Mouse (Mus musculus): ENCODE results near the gene Magi2. TPM values are rescaled to one million over a fixed set of nuclear protein-coding genes. Genes with fewer than 3 reads are reported as not detected.
A peak's percentile ranks its signal among the peaks of the same experiment; 100 is the strongest.

Magi2 gene
- polyA plus RNA-seq, 1 experiment from 2014 or later, result 20.2 TPM

- no peak for ATAC-seq (ENCODE audit: low FRiP score, low read depth)
Observed at GRCm38 (mm10) chr5:20103869-20104268, 877.0 kb downstream of the Magi2 start.

GRCm38 (mm10) chr5:20104496-20104895, 877.7 kb downstream of the Magi2 start:
- Histone ChIP-seq H3K36me3 (no peaks in the 10 kb centered on the region), H3K27me3 (no peaks in the 10 kb centered on the region), H3K4me2 (replicated peaks) (no peak overlapping the region), H3K4me1 (no peaks in the 10 kb centered on the region), H3K27ac (replicated peaks) (no peak overlapping the region), H3K4me3 (no peak overlapping the region), H3K9ac (replicated peaks) (no peak overlapping the region), H3K9me3 (no peaks in the 10 kb centered on the region)
- no peak for ATAC-seq (ENCODE audit: low FRiP score, low read depth)
- 70% methylated on average over 3 of the region's 3 CpGs for WGBS

More at GRCm38 (mm10) chr5:20103869-20104268, 877.0 kb downstream of the Magi2 start:
- H3K4me3 ChIP-seq, result no peak overlapping the region
- no peaks in the 10 kb centered on the region for H3K27me3 ChIP-seq
- no peaks in the 10 kb centered on the region for H3K4me1 ChIP-seq
- H3K9ac ChIP-seq (replicated peaks), result no peak overlapping the region
- H3K4me2 ChIP-seq (replicated peaks), result no peak overlapping the region
- no peak overlapping the region for H3K27ac ChIP-seq (replicated peaks)
- no peaks in the 10 kb centered on the region for H3K36me3 ChIP-seq
- H3K9me3 ChIP-seq, result no peaks in the 10 kb centered on the region

DNA sequence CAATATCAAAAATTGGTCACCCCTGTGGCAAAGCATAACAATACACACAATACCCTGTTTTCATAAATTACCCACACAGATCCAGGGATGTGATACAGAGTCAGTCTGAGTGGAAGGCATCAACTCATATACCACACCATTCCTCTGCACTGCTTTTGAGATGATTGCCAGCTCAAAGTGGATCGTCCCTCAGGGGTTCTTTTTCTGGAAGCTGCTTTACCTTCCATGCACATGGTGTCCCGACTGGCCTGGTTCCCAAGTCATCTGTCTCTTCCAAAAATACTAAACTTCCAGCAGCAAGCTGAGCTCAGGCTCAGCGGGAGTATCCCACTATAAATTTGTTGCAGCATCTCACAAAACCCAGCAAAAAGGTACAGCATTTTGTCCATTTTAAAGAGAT, 882.7 kb downstream of the Magi2 start:
- H3K27ac ChIP-seq (replicated peaks), result no peak overlapping the region
- ATAC-seq (ENCODE audit: low FRiP score, low read depth), result no peak
- H3K36me3 ChIP-seq, result no peaks in the 10 kb centered on the region
- WGBS, result 87% methylated on average over 3 of the region's 3 CpGs
- no peaks in the 10 kb centered on the region for H3K9me3 ChIP-seq
- no peaks in the 10 kb centered on the region for H3K4me1 ChIP-seq
- no peak overlapping the region for H3K4me2 ChIP-seq (replicated peaks)
- no peaks in the 10 kb centered on the region for H3K27me3 ChIP-seq
- H3K4me3 ChIP-seq, result no peak overlapping the region
- no peak overlapping the region for H3K9ac ChIP-seq (replicated peaks)

- no peak overlapping the region for H3K9ac ChIP-seq (replicated peaks)
- no peaks in the 10 kb centered on the region for H3K27me3 ChIP-seq
- H3K27ac ChIP-seq (replicated peaks), result no peak overlapping the region
- no peak overlapping the region for H3K4me2 ChIP-seq (replicated peaks)
- WGBS, result 83% methylated on average over 3 of the region's 3 CpGs
- H3K4me1 ChIP-seq, result no peaks in the 10 kb centered on the region
- no peaks in the 10 kb centered on the region for H3K36me3 ChIP-seq
- no peak overlapping the region for H3K4me3 ChIP-seq
- no peaks in the 10 kb centered on the region for H3K9me3 ChIP-seq
- no peak for ATAC-seq (ENCODE audit: low FRiP score, low read depth)
Observed at GRCm38 (mm10) chr5:20117156-20117555, 890.3 kb downstream of the Magi2 start.

DNA sequence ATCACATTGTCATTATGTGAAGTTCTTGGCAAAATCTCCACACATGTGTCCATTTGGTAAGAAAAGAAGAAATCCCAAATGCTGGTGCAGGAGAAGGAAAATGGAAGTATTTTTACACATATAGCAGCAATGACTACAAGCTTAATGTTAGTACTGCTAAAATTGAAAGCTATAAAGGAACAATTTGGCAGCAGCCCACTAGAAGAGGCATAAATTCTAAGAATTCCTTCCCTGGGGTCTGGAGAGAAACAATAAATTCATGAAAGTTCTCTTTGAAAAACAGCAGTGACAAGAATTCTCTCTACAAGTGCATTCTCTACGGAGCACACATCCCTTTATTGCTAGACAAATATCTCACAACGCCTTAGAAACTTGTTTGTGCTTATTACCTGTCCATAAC, 913.4 kb downstream of the Magi2 start:
- no peaks in the 10 kb centered on the region for H3K9me3 ChIP-seq
- ATAC-seq (ENCODE audit: low FRiP score, low read depth), result no peak
- no peaks in the 10 kb centered on the region for H3K36me3 ChIP-seq
- no peak overlapping the region for H3K4me3 ChIP-seq
- H3K27ac ChIP-seq (replicated peaks), result no peak overlapping the region
- no peaks in the 10 kb centered on the region for H3K27me3 ChIP-seq
- 74% methylated on average over 2 of the region's 2 CpGs for WGBS
- H3K4me2 ChIP-seq (replicated peaks), result no peak overlapping the region
- H3K4me1 ChIP-seq, result peaks cover 10% of the 10 kb centered on the region
- no peak overlapping the region for H3K9ac ChIP-seq (replicated peaks)

- Histone ChIP-seq H3K4me2 (replicated peaks) (peak overlapping the region; percentile 14; the same call in 1 of the 2 replicates), H3K9me3 (no peaks in the 10 kb centered on the region), H3K4me3 (no peak overlapping the region), H3K27me3 (no peaks in the 10 kb centered on the region), H3K9ac (replicated peaks) (no peak overlapping the region), H3K4me1 (peaks cover 10% of the 10 kb centered on the region), H3K27ac (replicated peaks) (no peak overlapping the region), H3K36me3 (no peaks in the 10 kb centered on the region)
- 38% methylated on average over 10 of the region's 10 CpGs for WGBS
- peak; percentile 77 for ATAC-seq (ENCODE audit: low FRiP score, low read depth)
Observed at GRCm38 (mm10) chr5:20140662-20141444, 914.0 kb downstream of the Magi2 start.

GRCm38 (mm10) chr5:20153359-20154125, 926.7 kb downstream of the Magi2 start:
- Histone ChIP-seq H3K4me3 (no peak overlapping the region), H3K9ac (replicated peaks) (no peak overlapping the region), H3K4me1 (peaks cover 5% of the 10 kb centered on the region; the same call in 1 of the 2 replicates), H3K4me2 (replicated peaks) (no peak overlapping the region), H3K36me3 (no peaks in the 10 kb centered on the region), H3K27me3 (no peaks in the 10 kb centered on the region), H3K27ac (replicated peaks) (no peak overlapping the region), H3K9me3 (no peaks in the 10 kb centered on the region)
- ATAC-seq (ENCODE audit: low FRiP score, low read depth), result peak; percentile 79
- WGBS, result 41% methylated on average over 3 of the region's 3 CpGs

GRCm38 (mm10) chr5:20196765-20197164, 969.9 kb downstream of the Magi2 start:
- 68% methylated on average over 5 of the region's 5 CpGs for WGBS
- H3K27me3 ChIP-seq, result no peaks in the 10 kb centered on the region
- no peak overlapping the region for H3K4me2 ChIP-seq (replicated peaks)
- no peak overlapping the region for H3K9ac ChIP-seq (replicated peaks)
- H3K9me3 ChIP-seq, result no peaks in the 10 kb centered on the region
- H3K36me3 ChIP-seq, result no peaks in the 10 kb centered on the region
- H3K4me3 ChIP-seq, result no peak overlapping the region
- 0 out of 2 replicates have a peak, but pooled peaks have one; percentile 23 for ATAC-seq (ENCODE audit: low FRiP score, low read depth)
- H3K27ac ChIP-seq (replicated peaks), result 0 out of 2 replicates have a peak overlapping the region, but pooled peaks have one; percentile 20
- no peaks in the 10 kb centered on the region for H3K4me1 ChIP-seq

DNA sequence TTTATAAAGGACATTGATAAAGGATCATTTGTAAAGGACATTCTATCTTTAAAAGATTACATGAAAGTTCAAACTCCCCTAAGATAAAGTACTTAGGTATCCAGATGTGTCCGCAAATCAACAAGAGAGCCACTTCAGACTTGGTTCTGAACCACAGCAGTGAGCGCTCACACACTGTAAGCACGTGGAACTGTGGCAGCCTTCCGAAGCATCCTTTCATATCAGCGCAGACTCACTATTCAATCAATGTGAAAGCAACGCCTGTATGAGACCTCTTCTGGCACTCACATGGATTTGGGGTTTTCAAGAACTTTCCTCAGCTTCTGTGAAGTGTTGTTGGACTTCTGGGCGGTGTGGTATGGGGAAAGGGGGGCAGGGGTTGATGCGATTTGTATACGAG, 970.6 kb downstream of the Magi2 start:
- Histone ChIP-seq H3K4me3 (no peak overlapping the region), H3K4me2 (replicated peaks) (no peak overlapping the region), H3K9me3 (no peaks in the 10 kb centered on the region), H3K4me1 (no peaks in the 10 kb centered on the region), H3K27me3 (no peaks in the 10 kb centered on the region), H3K36me3 (no peaks in the 10 kb centered on the region), H3K27ac (replicated peaks) (no peak overlapping the region), H3K9ac (replicated peaks) (no peak overlapping the region)
- no peak for ATAC-seq (ENCODE audit: low FRiP score, low read depth)
- WGBS, result 91% methylated on average over 9 of the region's 9 CpGs

GRCm38 (mm10) chr5:20201348-20201747, 974.5 kb downstream of the Magi2 start:
- H3K27me3 ChIP-seq, result no peaks in the 10 kb centered on the region
- no peaks in the 10 kb centered on the region for H3K4me1 ChIP-seq
- H3K9me3 ChIP-seq, result no peaks in the 10 kb centered on the region
- no peak overlapping the region for H3K9ac ChIP-seq (replicated peaks)
- no peak overlapping the region for H3K27ac ChIP-seq (replicated peaks)
- H3K4me2 ChIP-seq (replicated peaks), result no peak overlapping the region
- H3K36me3 ChIP-seq, result no peaks in the 10 kb centered on the region
- H3K4me3 ChIP-seq, result no peak overlapping the region
- 69% methylated on average over 1 of the region's 1 CpGs for WGBS
- no peak for ATAC-seq (ENCODE audit: low FRiP score, low read depth)

- 92% methylated on average over 2 of the region's 2 CpGs for WGBS
- ATAC-seq (ENCODE audit: low FRiP score, low read depth), result no peak
- Histone ChIP-seq H3K4me1 (no peaks in the 10 kb centered on the region), H3K9ac (replicated peaks) (no peak overlapping the region), H3K27ac (replicated peaks) (no peak overlapping the region), H3K27me3 (no peaks in the 10 kb centered on the region), H3K36me3 (no peaks in the 10 kb centered on the region), H3K4me3 (no peak overlapping the region), H3K9me3 (no peaks in the 10 kb centered on the region), H3K4me2 (replicated peaks) (no peak overlapping the region)
Observed at GRCm38 (mm10) chr5:20208110-20208509, 981.3 kb downstream of the Magi2 start.

GRCm38 (mm10) chr5:20213299-20213698, 986.5 kb downstream of the Magi2 start:
- 77% methylated on average over 2 of the region's 2 CpGs for WGBS
- Histone ChIP-seq H3K4me3 (no peak overlapping the region), H3K36me3 (no peaks in the 10 kb centered on the region), H3K9ac (replicated peaks) (no peak overlapping the region), H3K9me3 (no peaks in the 10 kb centered on the region), H3K27ac (replicated peaks) (no peak overlapping the region), H3K4me1 (no peaks in the 10 kb centered on the region), H3K4me2 (replicated peaks) (no peak overlapping the region), H3K27me3 (no peaks in the 10 kb centered on the region)
- no peak for ATAC-seq (ENCODE audit: low FRiP score, low read depth)

All from midbrain, embryonic 12.5 days (tissue).